Comparison of ENCODE assay signal across 7 mouse cellular contexts in the genomic region with DNA sequence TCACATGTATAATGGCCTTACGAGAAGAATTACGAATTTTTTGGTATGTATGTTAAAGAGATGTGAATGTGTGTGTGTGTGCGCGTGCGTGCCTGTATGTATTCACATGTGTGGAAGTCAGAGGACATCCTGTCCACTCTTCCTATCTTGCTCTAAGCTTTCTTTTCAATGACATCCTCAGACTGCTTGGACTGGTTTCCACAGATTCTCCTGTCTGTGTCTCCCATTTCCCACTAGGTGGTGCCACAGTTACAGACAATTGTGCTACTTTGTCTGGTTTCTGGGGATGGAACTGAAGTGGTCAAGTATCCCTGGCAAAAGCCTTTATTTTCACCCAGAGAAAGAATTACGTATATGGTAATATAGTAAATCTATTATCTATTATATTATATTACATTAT. TPM values are rescaled to one million over a fixed set of nuclear protein-coding genes. Genes with fewer than 3 reads are reported as not detected.
DNase-seq lines count a peak whose midpoint lies in the region; ATAC-seq and TF ChIP-seq lines count a peak whose summit lies in the region.

No protein-coding gene starts in this region.

- no peak for TF ChIP-seq POLR2A in CH12.LX (IDR thresholded peaks at IDR 0.05; ENCODE audit: low read depth, low read length)

- peak; percentile 61 for DNase-seq in intestine, embryonic 14.5 days (ENCODE audit: low spot score)
- peak; percentile 34 for DNase-seq in 416B (ENCODE audit: low read depth)
- DNase-seq in CH12.LX (ENCODE audit: extremely low read depth) = peak; percentile 55
- peak; percentile 62 for DNase-seq in forelimb bud, embryonic 11.5 days (ENCODE audit: low read depth, low spot score)
- DNase-seq in lung, postnatal 14 days = peak; percentile 48
- DNase-seq in thymus, adult 18-20 months = no peak

- WGBS in intestine, embryonic 14.5 days = 65% methylated on average over 6 of the region's 6 CpGs
- WGBS in intestine, embryonic 16.5 days = 62% methylated on average over 6 of the region's 6 CpGs

- TF ChIP-seq RAD21 in CH12.LX (IDR thresholded peaks at IDR 0.05; ENCODE audit: low read depth, low read length) = peak; percentile 81

- no peak overlapping the region for H3K9ac ChIP-seq in intestine, embryonic 14.5 days (ENCODE audit: low read length)
- no peak overlapping the region for H3K9ac ChIP-seq in intestine, embryonic 16.5 days (ENCODE audit: low read depth, low read length)
- no peak overlapping the region for H3K9ac ChIP-seq in CH12.LX (ENCODE audit: insufficient read depth, low read depth)

- in situ Hi-C loops in CH12.LX (cut with MboI; ENCODE audit: low pct_ligation_motif_present, low pct_unique_long_range_greater_than_20kb, low sequenced_read_pairs) = loop anchor here (25.0 kb wide), 2 partner anchors 930 to 1530 kb away; no protein-coding TSS in a partner anchor

- peak; percentile 44 to 74; a peak in 3 of 4 replicates for TF ChIP-seq CTCF in CH12.LX (conservative IDR thresholded peaks at IDR 0.05 in 1 of 2, IDR thresholded peaks at IDR 0.05 in 1 of 2; ENCODE audit: low read depth in 2 of 2, low read length in 2 of 2)

- no peaks in the 10 kb centered on the region for H3K79me2 ChIP-seq in CH12.LX (replicated peaks; ENCODE audit: control insufficient read depth, extremely low read depth, insufficient read depth, poor library complexity, severe bottlenecking)

- ATAC-seq in intestine, embryonic 14.5 days (replicated peaks; ENCODE audit: low FRiP score, low TSS enrichment, low read depth) = no peak
- no peak for ATAC-seq in intestine, embryonic 16.5 days

- H3K4me1 ChIP-seq in intestine, embryonic 14.5 days (replicated peaks; ENCODE audit: control insufficient read depth, insufficient read depth, low read length) = no peaks in the 10 kb centered on the region
- peaks cover 10% of the 10 kb centered on the region for H3K4me1 ChIP-seq in intestine, embryonic 16.5 days (ENCODE audit: control insufficient read depth, insufficient read depth, low read length)
- H3K4me1 ChIP-seq in CH12.LX (ENCODE audit: control insufficient read depth in 1 of 2, insufficient read depth in 2 of 2) = peaks cover 0 to 7% of the 10 kb centered on the region in 2 experiments; a peak in 2 of 4 replicates

- no peak overlapping the region for H3K4me2 ChIP-seq in intestine, embryonic 14.5 days (ENCODE audit: low read length)
- H3K4me2 ChIP-seq in intestine, embryonic 16.5 days (ENCODE audit: low read depth, low read length) = no peak overlapping the region
- no peak overlapping the region for H3K4me2 ChIP-seq in CH12.LX (ENCODE audit: insufficient read depth, low read depth, poor library complexity, severe bottlenecking)

- H3K4me3 ChIP-seq in intestine, embryonic 14.5 days (ENCODE audit: low read depth, low read length) = no peak overlapping the region
- no peak overlapping the region for H3K4me3 ChIP-seq in intestine, embryonic 16.5 days (ENCODE audit: low read length)
- no peak overlapping the region for H3K4me3 ChIP-seq in CH12.LX (replicated peaks in 1 of 3; ENCODE audit: low read depth in 2 of 3, low read length in 2 of 3, poor library complexity in 1 of 3)

- no peaks in the 10 kb centered on the region for H3K36me3 ChIP-seq in intestine, embryonic 14.5 days (ENCODE audit: control insufficient read depth, insufficient read depth, low read length)
- no peaks in the 10 kb centered on the region for H3K36me3 ChIP-seq in intestine, embryonic 16.5 days (ENCODE audit: control insufficient read depth, insufficient read depth, low read length)
- H3K36me3 ChIP-seq in CH12.LX (replicated peaks in 1 of 2; ENCODE audit: control insufficient read depth in 1 of 2, insufficient read depth in 1 of 2, low read length in 1 of 2) = no peaks in the 10 kb centered on the region

- H3K27me3 ChIP-seq in intestine, embryonic 14.5 days (replicated peaks; ENCODE audit: control insufficient read depth, insufficient read depth, low read length) = 0 out of 2 replicates have a peak, but pooled peaks cover 5% of the 10 kb centered on the region
- H3K27me3 ChIP-seq in intestine, embryonic 16.5 days (replicated peaks; ENCODE audit: control insufficient read depth, insufficient read depth, low read length) = peaks cover 10% of the 10 kb centered on the region; the same call in 1 of the 2 replicates
- no peaks in the 10 kb centered on the region for H3K27me3 ChIP-seq in CH12.LX (replicated peaks)

- dilution Hi-C loops in CH12.LX (cut with MboI; ENCODE audit: extremely low pct_ligation_motif_present, extremely low pct_unique_long_range_greater_than_20kb, low sequenced_read_pairs) = no loop called here

- peaks cover 3% of the 10 kb centered on the region; the same call in 1 of the 2 replicates for H3K9me3 ChIP-seq in intestine, embryonic 14.5 days (ENCODE audit: control insufficient read depth, low read length)
- H3K9me3 ChIP-seq in intestine, embryonic 16.5 days (ENCODE audit: control insufficient read depth, low read length) = no peaks in the 10 kb centered on the region
- H3K9me3 ChIP-seq in CH12.LX (replicated peaks; ENCODE audit: low read length) = peaks cover 29% of the 10 kb centered on the region

- TF ChIP-seq EP300 in CH12.LX (IDR thresholded peaks at IDR 0.05; ENCODE audit: low read length) = no peak

- no peak overlapping the region for H3K27ac ChIP-seq in intestine, embryonic 14.5 days (ENCODE audit: low read depth)
- no peak overlapping the region for H3K27ac ChIP-seq in intestine, embryonic 16.5 days (ENCODE audit: low read length)
- no peak overlapping the region for H3K27ac ChIP-seq in CH12.LX (ENCODE audit: insufficient read depth, low read depth)

TF ChIP-seq in CH12.LX, 34 proteins besides CTCF, POLR2A, EP300 and RAD21:
- TF ChIP-seq UBTF (IDR thresholded peaks at IDR 0.05; ENCODE audit: low read depth, low read length) (no peak), SMC3 (IDR thresholded peaks at IDR 0.05; ENCODE audit: low read depth, low read length) (peak; percentile 62)

RNA-seq across cellular contexts. Expression of gene Fat4, which starts 4.0 kb away (rescaled TPM):
- 11.1 and 11.9 TPM in 2 replicates for polyA plus RNA-seq in intestine, embryonic 14.5 days (2014; fragmentation: Nextera tagmentation; extraction: Ambion mirVana)
- polyA plus RNA-seq in intestine, embryonic 16.5 days (2015; fragmentation: Nextera tagmentation; extraction: Ambion mirVana) = 3.5 and 3.7 TPM in 2 replicates
- total RNA-seq in CH12.LX (2012; rRNA removed) (not detected in 2 replicates), CH12.LX (2014; rRNA removed) (not detected in 2 replicates)
- polyA plus RNA-seq in CH12.LX (2012; ENCODE audit: insufficient read length, low read depth) = not detected in 2 replicates

Comparison
In these comparisons a context has a peak if more than half of its experiments do, and no peak if none do; other contexts are left out.
1. DNase-seq: peak in intestine, embryonic 14.5 days (single experiment), 416B (single experiment), CH12.LX (single experiment), forelimb bud, embryonic 11.5 days (single experiment) and lung, postnatal 14 days (single experiment); none in thymus, adult 18-20 months (0 of 2).